Mouse (Mus musculus): ENCODE results near the gene Fv1. TPM values are rescaled to one million over a fixed set of nuclear protein-coding genes. Genes with fewer than 3 reads are reported as not detected.
"Not testable (repeated sequence)": the region's sequence is repeated elsewhere in the genome, so short reads cannot be mapped to it uniquely, and the experiment has no call there.

Fv1 gene
- polyA plus RNA-seq (2012; rRNA removed) = 1.4 and 2.1 TPM in 2 replicates

- under 1% methylated on average over 30 of the region's 30 CpGs for WGBS
These were observed at the start of gene Fv1, which contains the start of gene Miip for GRCm38 (mm10) chr4:147868450-147869031. TSS of gene Fv1 (plus strand) at chr4:147868979. TSS of gene Miip (minus strand) at chr4:147868816.

GRCm38 (mm10) chr4:147819659-147820058, 49.1 kb upstream of the Fv1 start:
- 73% methylated on average over 7 of the region's 7 CpGs for WGBS
- DNase-seq (ENCODE audit: low read depth, low spot score) = not testable (repeated sequence)

More at GRCm38 (mm10) chr4:147868450-147869031, at the start of gene Fv1, which contains the start of gene Miip:
- peak; percentile 99 for DNase-seq (ENCODE audit: low read depth, low spot score)

- 88% methylated on average over 3 of the region's 3 CpGs for WGBS
- not testable (repeated sequence) for DNase-seq (ENCODE audit: low read depth, low spot score)
These were observed 47.4 kb upstream of the Fv1 start for GRCm38 (mm10) chr4:147821414-147821813.

DNA sequence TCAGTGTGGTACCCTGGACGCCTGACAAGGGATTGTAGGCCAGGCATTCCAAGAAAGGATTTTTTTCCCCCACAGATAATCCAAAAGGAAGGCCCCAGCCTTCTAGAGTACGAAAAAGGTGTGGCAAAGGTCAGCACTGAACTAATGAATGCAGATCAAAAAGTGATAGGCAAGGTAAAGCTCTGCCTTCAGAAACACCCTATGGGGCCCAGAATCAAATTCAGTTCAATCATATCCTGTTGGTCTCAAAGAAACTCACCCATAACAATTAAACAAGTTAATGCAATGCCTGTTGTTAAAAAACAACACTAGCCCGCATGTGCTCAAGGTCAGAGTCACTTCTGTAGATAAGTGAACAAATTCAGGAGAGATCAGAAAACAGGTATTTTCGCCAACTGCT, 44.4 kb upstream of the Fv1 start:
- WGBS = 95% methylated on average over 4 of the region's 4 CpGs
- DNase-seq (ENCODE audit: low read depth, low spot score) = no peak

DNA sequence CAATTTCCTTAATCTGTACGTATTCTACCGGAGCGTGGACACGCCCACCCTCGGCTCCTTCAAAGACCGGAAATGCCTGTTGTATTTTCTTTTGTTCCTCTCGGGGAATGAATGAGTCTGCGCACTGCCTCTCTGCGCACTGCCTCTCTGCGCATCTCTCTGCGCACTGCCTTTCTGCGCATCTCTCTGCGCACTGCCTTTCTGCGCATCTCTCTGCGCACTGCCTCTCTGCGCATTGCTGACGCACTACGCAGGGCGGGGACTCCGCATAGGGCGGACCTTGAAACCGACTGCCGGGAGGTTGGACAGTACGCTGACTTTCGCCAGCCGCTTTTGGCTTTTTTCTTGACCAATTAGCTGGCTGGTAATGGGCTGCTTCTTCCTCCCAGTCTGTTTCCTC, 29.5 kb upstream of the Fv1 start:
- DNase-seq (ENCODE audit: low read depth, low spot score) = not testable (repeated sequence)
- 100% methylated on average over 20 of the region's 26 CpGs for WGBS

DNA sequence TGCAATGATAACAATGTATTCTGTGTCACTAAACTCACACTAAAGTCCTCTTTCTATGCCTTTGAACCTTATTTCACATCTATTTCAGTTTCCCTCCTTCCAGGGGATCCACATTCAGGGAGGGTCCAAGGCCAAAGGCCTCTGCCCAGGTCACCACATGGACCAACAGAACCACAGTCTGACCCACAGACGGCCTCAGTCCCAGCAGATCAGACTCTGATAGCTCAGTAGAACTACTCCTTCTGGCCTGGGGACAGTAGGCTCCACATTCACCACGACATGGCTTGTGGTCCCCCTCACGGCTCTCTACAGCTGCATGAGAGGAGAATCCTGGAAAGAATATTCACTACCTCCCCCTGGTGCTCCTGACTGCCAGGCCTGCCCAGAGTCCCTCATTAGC, 25.9 kb upstream of the Fv1 start:
- no peak for DNase-seq (ENCODE audit: low read depth, low spot score)
- 98% methylated on average over 3 of the region's 3 CpGs for WGBS

- peak; percentile 76 for DNase-seq (ENCODE audit: low read depth, low spot score)
- WGBS = under 1% methylated on average over 23 of the region's 23 CpGs
These were observed 20.9 kb upstream of the Fv1 start, which contains the start of gene Zfp933 for GRCm38 (mm10) chr4:147847614-147848583. TSS of gene Zfp933 (minus strand) at chr4:147848366.

DNA sequence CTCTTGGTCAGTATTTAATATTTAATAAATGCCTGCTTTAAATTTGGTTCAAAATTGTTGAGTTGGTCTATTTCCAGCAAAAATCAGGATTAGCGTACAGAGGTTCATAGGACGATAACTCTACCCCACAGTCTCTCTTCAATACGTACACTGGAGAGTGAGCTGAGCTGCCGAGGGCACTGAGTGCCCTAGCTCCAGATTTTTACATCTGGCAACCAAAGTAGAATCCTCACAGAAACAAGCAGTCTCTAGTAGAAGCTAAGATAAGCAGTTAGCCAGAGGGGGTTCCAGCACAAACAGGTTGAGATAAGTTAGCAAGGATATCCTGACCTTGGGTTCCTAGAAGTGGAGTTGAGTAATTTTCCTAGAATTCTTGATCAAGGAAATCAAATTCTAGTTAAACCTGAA, 20.2 kb upstream of the Fv1 start:
- DNase-seq (ENCODE audit: low read depth, low spot score) = no peak
- under 1% methylated on average over 4 of the region's 4 CpGs for WGBS

GRCm38 (mm10) chr4:147850776-147851175, 18.0 kb upstream of the Fv1 start:
- 74% methylated on average over 2 of the region's 2 CpGs for WGBS
- DNase-seq (ENCODE audit: low read depth, low spot score) = no peak

DNA sequence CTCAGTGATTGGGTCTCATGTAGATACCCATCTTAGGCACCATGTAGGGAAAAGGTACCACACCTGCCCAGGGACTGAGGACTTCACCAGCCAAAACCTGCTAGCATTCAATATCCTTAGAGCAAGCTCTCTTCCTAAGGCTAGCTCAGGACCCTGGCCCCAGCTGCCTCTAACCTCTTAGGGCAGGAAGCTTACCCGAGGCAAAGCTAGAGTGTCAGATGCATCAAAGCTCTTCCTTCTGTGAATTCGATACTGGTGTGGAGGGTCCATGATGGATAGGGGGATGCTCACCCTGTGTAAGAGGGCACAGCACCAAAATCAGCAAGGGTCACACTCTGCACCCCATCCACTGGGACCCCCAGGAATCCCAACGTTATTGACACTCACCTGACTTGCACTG, 6.7 kb upstream of the Fv1 start:
- WGBS = 90% methylated on average over 3 of the region's 3 CpGs
- no peak for DNase-seq (ENCODE audit: low read depth, low spot score)

- WGBS = 83% methylated on average over 6 of the region's 6 CpGs
- DNase-seq (ENCODE audit: low read depth, low spot score) = no peak
These were observed 3.1 kb upstream of the Fv1 start for GRCm38 (mm10) chr4:147865651-147866050.

GRCm38 (mm10) chr4:147866056-147866455, 2.7 kb upstream of the Fv1 start:
- 95% methylated on average over 9 of the region's 9 CpGs for WGBS
- no peak for DNase-seq (ENCODE audit: low read depth, low spot score)

GRCm38 (mm10) chr4:147866793-147867192, 2.0 kb upstream of the Fv1 start:
- 23% methylated on average over 3 of the region's 3 CpGs for WGBS
- DNase-seq (ENCODE audit: low read depth, low spot score) = not testable (repeated sequence)

GRCm38 (mm10) chr4:147867563-147868449, 973 bp upstream of the Fv1 start:
- WGBS = 3% methylated on average over 22 of the region's 22 CpGs
- no peak for DNase-seq (ENCODE audit: low read depth, low spot score)

GRCm38 (mm10) chr4:147869238-147869637, 459 bp downstream of the Fv1 start:
- DNase-seq (ENCODE audit: low read depth, low spot score) = no peak
- 5% methylated on average over 5 of the region's 5 CpGs for WGBS

- 84% methylated on average over 4 of the region's 4 CpGs for whole genome bisulfite sequencing
- DNase-seq (ENCODE audit: low read depth, low spot score) = no peak
These were observed 7.2 kb downstream of the Fv1 start for GRCm38 (mm10) chr4:147875852-147876575.

- DNase-seq (ENCODE audit: low read depth, low spot score) = no peak
- WGBS = 95% methylated on average over 9 of the region's 9 CpGs
These were observed 9.8 kb downstream of the Fv1 start for GRCm38 (mm10) chr4:147878537-147878936.

DNA sequence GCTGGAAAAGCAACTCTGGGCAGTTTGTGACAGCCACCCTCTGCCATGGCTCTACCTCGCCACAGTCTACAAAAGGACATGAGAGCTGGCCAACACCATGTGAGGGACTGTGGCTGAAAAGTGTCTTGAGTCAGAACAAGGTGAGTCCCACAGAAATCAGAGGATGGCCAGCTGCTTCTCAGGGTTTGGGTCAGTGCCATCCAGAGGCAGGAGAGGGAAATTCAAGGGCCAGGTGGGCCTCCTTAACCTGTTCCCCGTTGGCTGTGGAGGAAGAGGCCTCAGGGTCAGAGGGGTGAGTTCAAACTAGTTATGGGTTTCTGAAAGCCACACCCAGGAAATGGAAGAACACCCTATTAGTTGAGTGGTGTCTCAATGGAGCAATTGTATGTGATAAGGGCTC, 10.7 kb downstream of the Fv1 start:
- no peak for DNase-seq (ENCODE audit: low read depth, low spot score)
- 61% methylated on average over 2 of the region's 2 CpGs for WGBS

DNA sequence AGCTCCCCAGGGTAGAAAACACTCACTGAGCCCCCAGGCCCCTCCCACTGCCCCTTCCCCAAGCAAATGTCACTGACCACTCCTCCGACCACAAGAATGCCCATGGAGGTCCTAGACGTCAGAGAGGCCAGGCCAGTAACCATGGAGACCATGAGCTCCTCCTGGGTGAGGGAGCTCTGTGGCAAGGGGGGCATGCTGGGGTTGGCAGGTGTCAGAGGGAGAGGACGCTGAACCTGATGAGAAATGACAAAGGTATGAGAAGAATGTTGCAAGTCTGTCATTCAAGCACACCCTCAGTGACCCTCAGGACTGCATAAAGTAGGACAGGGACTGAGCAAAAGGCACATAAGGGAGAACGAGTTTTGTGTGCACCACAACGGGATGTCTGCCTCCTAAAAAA, 11.1 kb downstream of the Fv1 start:
- 68% methylated on average over 5 of the region's 5 CpGs for WGBS
- no peak for DNase-seq (ENCODE audit: low read depth, low spot score)
